Mouse (Mus musculus): ENCODE data around the gene Kif1bp. TPM values are rescaled to one million over a fixed set of nuclear protein-coding genes. Genes with fewer than 3 reads are reported as not detected.
"Not testable (repeated sequence)": the region's sequence is repeated elsewhere in the genome, so short reads cannot be mapped to it uniquely, and the experiment has no call there.

Gene Kif1bp
- polyA plus RNA-seq, 1 experiment from 2014 or later = 12.9 TPM

DNA sequence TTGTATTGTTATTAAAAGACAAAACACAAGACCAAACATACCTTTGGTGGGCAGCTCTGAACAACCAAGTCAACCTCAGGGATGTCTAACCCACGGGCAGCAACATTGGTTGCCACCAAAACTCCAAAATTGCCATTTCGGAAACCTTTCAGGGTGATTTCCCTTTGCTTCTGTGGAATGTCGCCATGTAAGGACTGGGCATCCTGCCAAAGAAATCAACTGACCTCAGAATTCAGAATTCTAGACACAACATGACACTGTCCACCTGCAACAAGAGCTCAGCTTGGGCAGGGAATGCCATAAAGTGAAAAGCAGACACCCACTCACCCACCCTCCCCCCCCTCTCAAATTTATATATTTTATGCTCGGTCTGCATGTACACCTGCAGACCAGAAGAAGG is 10.4 kb upstream of the Kif1bp start:
- Histone ChIP-seq H3K9ac (no peak overlapping the region), H3K4me1 (replicated peaks) (no peaks in the 10 kb centered on the region; the same call in 1 of the 2 replicates), H3K27ac (no peak overlapping the region), H3K9me3 (replicated peaks) (no peaks in the 10 kb centered on the region), H3K27me3 (no peaks in the 10 kb centered on the region), H3K4me3 (replicated peaks) (no peak overlapping the region), H3K36me3 (peaks cover 97% of the 10 kb centered on the region), H3K4me2 (no peak overlapping the region)
- WGBS (ENCODE audit: insufficient replicate concordance) = 82% methylated on average over 4 of the region's 4 CpGs
- DNase-seq = no peak
- no peak for ATAC-seq (ENCODE audit: low read depth)

GRCm38 (mm10) chr10:62583245-62583644 is 5.0 kb upstream of the Kif1bp start:
- H3K27ac ChIP-seq = no peak overlapping the region
- no peak overlapping the region for H3K4me2 ChIP-seq
- no peak for DNase-seq
- 29% methylated on average over 1 of the region's 1 CpGs for WGBS (ENCODE audit: insufficient replicate concordance)
- no peaks in the 10 kb centered on the region for H3K9me3 ChIP-seq (replicated peaks)
- ATAC-seq (ENCODE audit: low read depth) = no peak
- peaks cover 86% of the 10 kb centered on the region for H3K36me3 ChIP-seq
- no peak overlapping the region for H3K9ac ChIP-seq
- peaks cover 4% of the 10 kb centered on the region for H3K4me1 ChIP-seq (replicated peaks)
- no peak overlapping the region for H3K4me3 ChIP-seq (replicated peaks)
- H3K27me3 ChIP-seq = no peaks in the 10 kb centered on the region

DNA sequence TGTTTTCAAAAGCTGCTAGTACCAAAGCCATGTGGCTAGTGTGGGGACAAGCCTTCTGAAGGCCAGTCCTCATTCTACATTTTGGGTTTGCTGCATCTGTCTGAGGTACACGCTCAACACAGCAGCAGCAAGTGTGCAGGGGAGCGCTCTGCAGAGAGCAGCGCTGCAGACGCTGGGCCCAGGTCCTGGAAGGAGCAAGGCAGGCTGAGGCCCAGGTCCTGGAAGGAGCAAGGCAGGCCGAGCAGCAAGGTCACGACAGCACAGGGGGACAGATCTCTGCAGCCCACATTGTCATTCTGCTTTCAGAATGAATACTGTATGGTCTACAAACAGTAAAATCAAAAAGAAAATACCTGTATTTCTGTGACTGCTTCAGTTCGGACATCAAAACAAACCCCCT is 4.4 kb upstream of the Kif1bp start:
- WGBS (ENCODE audit: insufficient replicate concordance) = 84% methylated on average over 7 of the region's 7 CpGs
- no peaks in the 10 kb centered on the region for H3K9me3 ChIP-seq (replicated peaks)
- no peak overlapping the region for H3K4me2 ChIP-seq
- no peaks in the 10 kb centered on the region for H3K27me3 ChIP-seq
- H3K27ac ChIP-seq = no peak overlapping the region
- no peak overlapping the region for H3K9ac ChIP-seq
- DNase-seq = no peak
- ATAC-seq (ENCODE audit: low read depth) = no peak
- peaks cover 5% of the 10 kb centered on the region for H3K4me1 ChIP-seq (replicated peaks)
- H3K4me3 ChIP-seq (replicated peaks) = no peak overlapping the region
- peaks cover 81% of the 10 kb centered on the region for H3K36me3 ChIP-seq

- peaks cover 9% of the 10 kb centered on the region for H3K4me1 ChIP-seq (replicated peaks)
- H3K4me2 ChIP-seq = no peak overlapping the region
- no peak overlapping the region for H3K9ac ChIP-seq
- no peak for DNase-seq
- H3K9me3 ChIP-seq (replicated peaks) = no peaks in the 10 kb centered on the region
- no peak overlapping the region for H3K27ac ChIP-seq
- H3K4me3 ChIP-seq (replicated peaks) = no peak overlapping the region
- no peak for ATAC-seq (ENCODE audit: low read depth)
- WGBS (ENCODE audit: insufficient replicate concordance) = 85% methylated on average over 17 of the region's 17 CpGs
- H3K27me3 ChIP-seq = no peaks in the 10 kb centered on the region
- H3K36me3 ChIP-seq = peaks cover 76% of the 10 kb centered on the region
Measured at GRCm38 (mm10) chr10:62582263-62582662, 4.0 kb upstream of the Kif1bp start.

GRCm38 (mm10) chr10:62579129-62579528 is 872 bp upstream of the Kif1bp start:
- H3K27ac ChIP-seq; H3K9ac ChIP-seq; H3K4me3 ChIP-seq (replicated peaks); H3K9me3 ChIP-seq (replicated peaks); DNase-seq; ATAC-seq (ENCODE audit: low read depth); H3K27me3 ChIP-seq: not testable (repeated sequence)
- 76% methylated on average over 12 of the region's 13 CpGs for WGBS (ENCODE audit: insufficient replicate concordance)
- peaks cover 18% of the 10 kb centered on the region for H3K4me1 ChIP-seq (replicated peaks)
- H3K36me3 ChIP-seq = peaks cover 51% of the 10 kb centered on the region
- H3K4me2 ChIP-seq = 0 out of 2 replicates have a peak overlapping the region, but pooled peaks have one; percentile 51

DNA sequence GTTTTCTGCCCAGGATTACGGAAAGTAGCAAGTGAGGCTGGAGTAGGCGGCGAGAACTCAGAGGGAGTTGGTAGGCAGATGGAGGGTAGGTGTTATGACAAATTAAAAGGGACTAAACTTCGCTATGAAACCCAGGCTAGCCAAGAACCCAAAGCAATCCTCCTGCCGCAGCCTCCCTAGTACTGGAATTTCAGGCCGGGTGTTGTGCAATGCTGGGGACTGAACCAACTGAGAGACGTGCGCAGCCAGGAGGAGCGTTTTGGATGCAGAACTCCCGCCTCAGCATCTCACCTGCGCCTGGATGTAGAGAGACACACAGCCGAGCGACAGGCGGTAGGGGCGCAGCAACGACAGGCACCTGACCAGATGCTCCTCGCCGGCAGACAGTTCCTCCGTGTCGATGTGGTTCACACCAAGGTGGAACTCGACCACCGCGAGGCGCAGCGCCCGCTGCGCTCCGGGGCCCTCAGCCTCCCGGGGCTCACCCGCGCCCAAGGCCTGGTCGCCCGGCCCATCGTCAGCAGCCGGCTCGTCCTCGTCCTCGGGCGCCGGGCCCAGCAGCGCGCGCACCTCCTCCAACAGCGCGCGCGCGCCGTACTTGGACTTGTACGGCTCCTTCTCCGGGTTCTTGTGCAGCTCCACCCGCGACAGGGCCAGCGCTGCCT is 452 bp downstream of the Kif1bp start:
- Histone ChIP-seq H3K27ac (peak overlapping the region; percentile 53), H3K27me3 (no peaks in the 10 kb centered on the region), H3K9me3 (replicated peaks) (no peaks in the 10 kb centered on the region), H3K36me3 (peaks cover 44% of the 10 kb centered on the region), H3K4me2 (peak overlapping the region; percentile 91), H3K4me3 (replicated peaks) (peak overlapping the region; percentile 83), H3K4me1 (replicated peaks) (peaks cover 18% of the 10 kb centered on the region), H3K9ac (peak overlapping the region; percentile 85)
- DNase-seq (no peak), ATAC-seq (ENCODE audit: low read depth) (peak; percentile 85)
- WGBS (ENCODE audit: insufficient replicate concordance) = 2% methylated on average over 54 of the region's 54 CpGs

DNA sequence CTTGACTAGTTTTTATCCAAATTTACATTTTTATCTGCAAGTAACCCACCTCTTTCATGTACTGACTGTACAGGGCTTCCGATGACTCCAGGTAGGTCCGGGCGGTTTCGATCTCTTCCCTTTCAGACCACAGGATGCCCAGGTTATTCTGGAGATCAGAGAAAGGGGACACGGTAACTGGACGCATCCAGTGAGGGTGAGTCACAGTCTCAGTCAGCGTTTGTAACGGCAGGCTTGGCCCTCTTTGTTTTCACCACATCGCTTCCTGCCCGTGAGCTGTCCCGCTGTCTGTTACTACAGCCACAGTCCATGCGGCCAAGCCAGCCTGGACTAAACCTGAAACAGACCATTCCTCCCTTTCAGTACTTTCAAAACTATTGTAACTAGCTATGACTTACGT is 3.3 kb downstream of the Kif1bp start:
- H3K27ac ChIP-seq = no peak overlapping the region
- ATAC-seq (ENCODE audit: low read depth) = no peak

GRCm38 (mm10) chr10:62570126-62570871 is 8.0 kb downstream of the Kif1bp start:
- Histone ChIP-seq H3K4me3 (replicated peaks) (no peak overlapping the region), H3K27me3 (no peaks in the 10 kb centered on the region), H3K9ac (no peak overlapping the region), H3K27ac (no peak overlapping the region), H3K4me2 (no peak overlapping the region), H3K36me3 (peaks cover 61% of the 10 kb centered on the region), H3K9me3 (replicated peaks) (no peaks in the 10 kb centered on the region), H3K4me1 (replicated peaks) (0 out of 2 replicates have a peak, but pooled peaks cover 4% of the 10 kb centered on the region)
- DNase-seq (no peak), ATAC-seq (ENCODE audit: low read depth) (no peak)
- WGBS (ENCODE audit: insufficient replicate concordance) = 77% methylated on average over 7 of the region's 7 CpGs

More for the DNA sequence above, 3.3 kb downstream of the Kif1bp start:
- Histone ChIP-seq H3K9me3 (replicated peaks) (no peaks in the 10 kb centered on the region), H3K27me3 (no peaks in the 10 kb centered on the region), H3K4me2 (no peak overlapping the region), H3K4me3 (replicated peaks) (no peak overlapping the region), H3K9ac (no peak overlapping the region), H3K36me3 (peaks cover 27% of the 10 kb centered on the region), H3K4me1 (replicated peaks) (peaks cover 18% of the 10 kb centered on the region)
- WGBS (ENCODE audit: insufficient replicate concordance) = 84% methylated on average over 13 of the region's 13 CpGs
- no peak for DNase-seq

DNA sequence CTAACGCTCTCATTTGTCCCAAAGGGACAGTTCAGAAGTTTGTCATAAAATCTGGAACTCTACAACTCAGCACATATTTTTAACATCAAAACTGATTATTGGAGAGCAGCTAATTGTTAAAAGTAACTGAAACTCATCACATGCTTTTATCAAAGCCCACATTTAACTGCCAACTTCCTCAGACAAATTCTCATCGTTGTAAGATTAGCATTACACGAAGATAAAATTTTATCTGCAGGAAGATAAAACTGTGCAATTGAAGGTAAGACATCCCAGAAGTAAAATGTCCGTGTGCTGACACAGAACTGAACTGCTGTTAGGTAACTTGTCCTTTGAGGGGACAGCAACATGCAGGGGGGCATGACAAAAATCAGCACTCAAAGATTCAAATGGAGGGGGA is 9.4 kb downstream of the Kif1bp start:
- ATAC-seq (ENCODE audit: low read depth) = no peak
- peaks cover 66% of the 10 kb centered on the region for H3K36me3 ChIP-seq
- DNase-seq = no peak

DNA sequence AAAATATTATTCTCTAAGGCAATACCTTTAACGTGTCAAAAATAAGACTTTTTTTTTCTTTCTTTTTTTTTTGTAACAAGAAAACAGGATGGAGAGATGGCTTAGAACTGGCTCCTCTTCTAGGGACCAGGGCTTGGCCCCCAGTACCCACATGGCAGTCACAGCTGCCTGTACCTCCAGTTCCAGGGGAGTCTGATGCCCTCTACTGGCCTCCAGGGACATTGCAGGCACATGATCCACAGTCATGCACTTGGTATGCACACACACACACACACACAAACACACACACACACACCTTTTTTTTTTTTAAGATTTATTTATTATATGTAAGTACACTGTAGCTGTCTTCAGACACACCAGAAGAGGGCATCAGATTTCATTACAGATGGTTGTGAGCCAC is 20.5 kb downstream of the Kif1bp start:
- H3K36me3 ChIP-seq = peaks cover 27% of the 10 kb centered on the region

More for the DNA sequence above, 9.4 kb downstream of the Kif1bp start:
- Histone ChIP-seq H3K4me3 (replicated peaks) (no peak overlapping the region), H3K4me1 (replicated peaks) (0 out of 2 replicates have a peak, but pooled peaks cover 4% of the 10 kb centered on the region), H3K27ac (no peak overlapping the region), H3K9me3 (replicated peaks) (no peaks in the 10 kb centered on the region), H3K27me3 (no peaks in the 10 kb centered on the region), H3K4me2 (no peak overlapping the region), H3K9ac (no peak overlapping the region)
- WGBS (ENCODE audit: insufficient replicate concordance) = 35% methylated on average over 4 of the region's 4 CpGs

DNA sequence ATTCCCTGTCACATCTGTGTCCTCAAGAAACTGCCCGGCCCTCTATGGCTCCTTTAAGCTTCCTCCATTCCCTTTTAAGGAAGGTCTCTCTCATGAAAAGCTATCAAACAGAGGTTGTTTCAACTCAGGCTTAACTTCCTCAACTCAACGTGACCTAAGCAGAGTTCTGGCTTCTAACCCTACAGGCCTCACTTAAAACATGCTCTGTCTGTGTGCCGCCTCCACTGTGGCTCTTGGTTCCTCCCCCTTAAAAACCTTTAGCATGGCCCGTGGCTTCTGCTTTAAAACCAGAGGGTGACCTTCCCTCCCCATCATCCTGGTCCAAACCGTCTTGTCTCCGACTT is 21.7 kb downstream of the Kif1bp start:
- no peaks in the 10 kb centered on the region for H3K9me3 ChIP-seq (replicated peaks)
- no peaks in the 10 kb centered on the region for H3K27me3 ChIP-seq
- H3K27ac ChIP-seq = no peak overlapping the region
- DNase-seq = no peak
- no peak overlapping the region for H3K9ac ChIP-seq
- H3K36me3 ChIP-seq = peaks cover 21% of the 10 kb centered on the region
- H3K4me3 ChIP-seq (replicated peaks) = no peak overlapping the region
- ATAC-seq (ENCODE audit: low read depth) = no peak
- no peaks in the 10 kb centered on the region for H3K4me1 ChIP-seq (replicated peaks)
- no peak overlapping the region for H3K4me2 ChIP-seq
- WGBS (ENCODE audit: insufficient replicate concordance) = 65% methylated on average over 6 of the region's 6 CpGs

More for the DNA sequence above, 20.5 kb downstream of the Kif1bp start:
- H3K27me3 ChIP-seq = no peaks in the 10 kb centered on the region
- no peaks in the 10 kb centered on the region for H3K4me1 ChIP-seq (replicated peaks)
- no peak overlapping the region for H3K4me2 ChIP-seq
- no peaks in the 10 kb centered on the region for H3K9me3 ChIP-seq (replicated peaks)
- no peak overlapping the region for H3K4me3 ChIP-seq (replicated peaks)
- no peak overlapping the region for H3K27ac ChIP-seq
- no peak overlapping the region for H3K9ac ChIP-seq
- DNase-seq (no peak), ATAC-seq (ENCODE audit: low read depth) (no peak)
- WGBS (ENCODE audit: insufficient replicate concordance) = 79% methylated on average over 1 of the region's 1 CpGs

Measured in liver, embryonic 13.5 days (tissue).